Mouse (Mus musculus) heart, embryonic 13.5 days (tissue): Measurements from ENCODE around the gene Ccdc182. TPM values are rescaled to one million over a fixed set of nuclear protein-coding genes. Genes with fewer than 3 reads are reported as not detected.
A peak's percentile ranks its signal among the peaks of the same experiment; 100 is the strongest.

Experiments
- ATAC-seq: fragments of 200-750 bp; cut with Nextera tagmentation; 2 replicates; pipeline ENCODE4 v1.8.0; 2017; ENCODE audit warnings: moderate TSS enrichment; ENCODE audit not compliant: insufficient number of reproducible peaks, low FRiP score, low TSS enrichment; ENCODE audit errors: extremely low read depth
- H3K27ac ChIP-seq: fragments of 300-500 bp; sonication (generic); replicated peaks from 2 replicates; pipeline ENCODE4 v1.5.1; 2015; ENCODE audit warnings: moderate library complexity, mild to moderate bottlenecking, inconsistent platforms
- H3K27me3 ChIP-seq: fragments of 300-500 bp; sonication (generic); replicated peaks from 2 replicates; pipeline ENCODE4 v1.6.1; 2015; ENCODE audit warnings: mild to moderate bottlenecking, inconsistent platforms
- H3K36me3 ChIP-seq: fragments of 300-500 bp; sonication (generic); 2 replicates; pipeline ENCODE4 v1.6.1; 2015; ENCODE audit warnings: mild to moderate bottlenecking, inconsistent platforms
- H3K4me1 ChIP-seq: fragments of 300-500 bp; sonication (generic); 2 replicates; pipeline ENCODE4 v1.6.1; 2015; ENCODE audit warnings: inconsistent platforms
- H3K4me2 ChIP-seq: fragments of 300-500 bp; sonication (generic); 2 replicates; pipeline ENCODE4 v1.6.1; 2015; ENCODE audit warnings: inconsistent platforms, mild to moderate bottlenecking, moderate library complexity
- H3K4me3 ChIP-seq: fragments of 300-500 bp; sonication (generic); 2 replicates; pipeline ENCODE4 v1.5.1; 2015; ENCODE audit warnings: moderate library complexity, mild to moderate bottlenecking, inconsistent platforms
- H3K9ac ChIP-seq: fragments of 300-500 bp; sonication (generic); 2 replicates; pipeline ENCODE4 v1.6.1; 2015; ENCODE audit warnings: inconsistent platforms, mild to moderate bottlenecking, moderate library complexity
- H3K9me3 ChIP-seq: fragments of 300-500 bp; sonication (generic); 2 replicates; pipeline ENCODE4 v1.6.1; 2016; ENCODE audit warnings: inconsistent platforms
- WGBS: fragments of 180-500 bp; shearing (Covaris S2); methylation state at CpG from one replicate; pipeline ENCODE4 v1.1.7; 2015; ENCODE audit warnings: mixed read lengths; 5-methylcytosine and 5-hydroxymethylcytosine counted together
- polyA plus RNA-seq: library from polyadenylated mRNA; unstranded; fragments of >200 nt; fragmentation: Nextera tagmentation; extraction: Ambion mirVana; gene quantifications from 2 replicates; pipeline ENCODE4 v1.2.1, GENCODE M21; 2015

Ccdc182 gene
- polyA plus RNA-seq, 1 experiment from 2014 or later = not detected

- no peaks in the 10 kb centered on the region for H3K27me3 ChIP-seq
- no peak overlapping the region for H3K4me3 ChIP-seq
- H3K9ac ChIP-seq = no peak overlapping the region
- H3K9me3 ChIP-seq = peaks cover 11% of the 10 kb centered on the region
- no peak overlapping the region for H3K27ac ChIP-seq
- 73% methylated on average over 8 of the region's 8 CpGs for WGBS
- no peak for ATAC-seq
- H3K36me3 ChIP-seq = no peaks in the 10 kb centered on the region
- H3K4me2 ChIP-seq = no peak overlapping the region
- H3K4me1 ChIP-seq = peaks cover 18% of the 10 kb centered on the region
Measured at GRCm38 (mm10) chr11:88281428-88282119, 12.3 kb upstream of the Ccdc182 start.

GRCm38 (mm10) chr11:88282516-88282915 lies 11.3 kb upstream of the Ccdc182 start:
- ATAC-seq = no peak
- Histone ChIP-seq H3K36me3 (no peaks in the 10 kb centered on the region), H3K27me3 (no peaks in the 10 kb centered on the region), H3K4me3 (no peak overlapping the region), H3K4me2 (no peak overlapping the region), H3K9ac (no peak overlapping the region), H3K4me1 (peaks cover 13% of the 10 kb centered on the region), H3K9me3 (peaks cover 11% of the 10 kb centered on the region), H3K27ac (no peak overlapping the region)
- WGBS = 90% methylated on average over 2 of the region's 2 CpGs

GRCm38 (mm10) chr11:88286019-88286418 lies 7.8 kb upstream of the Ccdc182 start:
- Histone ChIP-seq H3K4me1 (peaks cover 23% of the 10 kb centered on the region), H3K27ac (peak overlapping the region; percentile 32; the same call in 1 of the 2 replicates), H3K4me3 (no peak overlapping the region), H3K27me3 (no peaks in the 10 kb centered on the region), H3K9ac (no peak overlapping the region), H3K36me3 (no peaks in the 10 kb centered on the region), H3K4me2 (no peak overlapping the region), H3K9me3 (peaks cover 11% of the 10 kb centered on the region)
- no peak for ATAC-seq
- 33% methylated on average over 8 of the region's 8 CpGs for WGBS

- Histone ChIP-seq H3K27ac (no peak overlapping the region), H3K36me3 (no peaks in the 10 kb centered on the region), H3K4me3 (no peak overlapping the region), H3K9ac (0 out of 2 replicates have a peak overlapping the region, but pooled peaks have one; percentile 47), H3K4me1 (peaks cover 47% of the 10 kb centered on the region), H3K27me3 (0 out of 2 replicates have a peak, but pooled peaks cover 1% of the 10 kb centered on the region), H3K9me3 (no peaks in the 10 kb centered on the region), H3K4me2 (0 out of 2 replicates have a peak overlapping the region, but pooled peaks have one; percentile 16)
- 38% methylated on average over 11 of the region's 11 CpGs for WGBS
- ATAC-seq = no peak
Measured at GRCm38 (mm10) chr11:88288400-88288799, 5.5 kb upstream of the Ccdc182 start.

GRCm38 (mm10) chr11:88288805-88289340 lies 5.0 kb upstream of the Ccdc182 start:
- Histone ChIP-seq H3K4me2 (0 out of 2 replicates have a peak overlapping the region, but pooled peaks have one; percentile 16), H3K9ac (0 out of 2 replicates have a peak overlapping the region, but pooled peaks have one; percentile 47)
- WGBS = 44% methylated on average over 12 of the region's 12 CpGs

GRCm38 (mm10) chr11:88291245-88291644 lies 2.6 kb upstream of the Ccdc182 start:
- ATAC-seq = no peak
- peaks cover 52% of the 10 kb centered on the region for H3K4me1 ChIP-seq
- no peaks in the 10 kb centered on the region for H3K36me3 ChIP-seq
- H3K4me3 ChIP-seq = no peak overlapping the region
- H3K27ac ChIP-seq = 0 out of 2 replicates have a peak overlapping the region, but pooled peaks have one; percentile 8
- no peaks in the 10 kb centered on the region for H3K9me3 ChIP-seq
- peaks cover 9% of the 10 kb centered on the region for H3K27me3 ChIP-seq
- no peak overlapping the region for H3K9ac ChIP-seq
- H3K4me2 ChIP-seq = no peak overlapping the region
- 41% methylated on average over 4 of the region's 4 CpGs for WGBS

More at GRCm38 (mm10) chr11:88288805-88289340, 5.0 kb upstream of the Ccdc182 start:
- Histone ChIP-seq H3K4me1 (peaks cover 51% of the 10 kb centered on the region), H3K27me3 (peaks cover 4% of the 10 kb centered on the region; the same call in 1 of the 2 replicates), H3K27ac (no peak overlapping the region), H3K9me3 (no peaks in the 10 kb centered on the region), H3K4me3 (no peak overlapping the region), H3K36me3 (no peaks in the 10 kb centered on the region)
- ATAC-seq = no peak

- Histone ChIP-seq H3K4me3 (no peak overlapping the region), H3K4me1 (peaks cover 50% of the 10 kb centered on the region), H3K36me3 (no peaks in the 10 kb centered on the region), H3K9me3 (no peaks in the 10 kb centered on the region), H3K4me2 (no peak overlapping the region), H3K27ac (no peak overlapping the region), H3K27me3 (peaks cover 9% of the 10 kb centered on the region), H3K9ac (no peak overlapping the region)
- ATAC-seq = no peak
- WGBS = 30% methylated on average over 4 of the region's 4 CpGs
Measured at GRCm38 (mm10) chr11:88291688-88292087, 2.2 kb upstream of the Ccdc182 start.

- Histone ChIP-seq H3K4me3 (peak overlapping the region; percentile 29), H3K9ac (peak overlapping the region; percentile 62), H3K4me2 (peak overlapping the region; percentile 58), H3K36me3 (no peaks in the 10 kb centered on the region), H3K27me3 (peaks cover 9% of the 10 kb centered on the region), H3K9me3 (no peaks in the 10 kb centered on the region), H3K4me1 (peaks cover 38% of the 10 kb centered on the region), H3K27ac (no peak overlapping the region)
- WGBS = 26% methylated on average over 17 of the region's 17 CpGs
- no peak for ATAC-seq
Measured at GRCm38 (mm10) chr11:88294394-88294710, 494 bp downstream of the Ccdc182 start.

GRCm38 (mm10) chr11:88295298-88295697 lies 1.4 kb downstream of the Ccdc182 start:
- H3K36me3 ChIP-seq = no peaks in the 10 kb centered on the region
- 88% methylated on average over 5 of the region's 5 CpGs for WGBS
- no peak overlapping the region for H3K27ac ChIP-seq
- no peaks in the 10 kb centered on the region for H3K9me3 ChIP-seq
- peaks cover 38% of the 10 kb centered on the region for H3K4me1 ChIP-seq
- no peak overlapping the region for H3K9ac ChIP-seq
- H3K4me2 ChIP-seq = no peak overlapping the region
- ATAC-seq = no peak
- H3K4me3 ChIP-seq = no peak overlapping the region
- H3K27me3 ChIP-seq = peaks cover 9% of the 10 kb centered on the region

GRCm38 (mm10) chr11:88297526-88297925 lies 3.7 kb downstream of the Ccdc182 start:
- Histone ChIP-seq H3K27ac (no peak overlapping the region), H3K9ac (no peak overlapping the region), H3K27me3 (peaks cover 9% of the 10 kb centered on the region), H3K36me3 (no peaks in the 10 kb centered on the region), H3K9me3 (no peaks in the 10 kb centered on the region), H3K4me1 (peaks cover 27% of the 10 kb centered on the region), H3K4me3 (no peak overlapping the region), H3K4me2 (no peak overlapping the region)
- ATAC-seq = no peak
- 64% methylated on average over 4 of the region's 4 CpGs for WGBS

GRCm38 (mm10) chr11:88299345-88299744 lies 5.5 kb downstream of the Ccdc182 start:
- H3K9me3 ChIP-seq = no peaks in the 10 kb centered on the region
- no peak overlapping the region for H3K4me2 ChIP-seq
- peaks cover 5% of the 10 kb centered on the region; the same call in 1 of the 2 replicates for H3K27me3 ChIP-seq
- H3K4me1 ChIP-seq = peaks cover 9% of the 10 kb centered on the region
- no peaks in the 10 kb centered on the region for H3K36me3 ChIP-seq
- H3K9ac ChIP-seq = no peak overlapping the region
- WGBS = 72% methylated on average over 4 of the region's 4 CpGs
- no peak for ATAC-seq
- no peak overlapping the region for H3K27ac ChIP-seq
- no peak overlapping the region for H3K4me3 ChIP-seq
